Mouse (Mus musculus) MEL-GATA-1-ER (cell line): ENCODE measurements around the gene Dnah9.

Experiments
- DNase-seq: peaks from one replicate; pipeline ENCODE4 v3.0.0-alpha.2; 2012; ENCODE audit warnings: low read depth; ENCODE audit errors: extremely low read depth

Gene Dnah9

GRCm38 (mm10) chr11:66167801-66168651 is at the start of gene Dnah9:
TSS of gene Dnah9 (minus strand) at chr11:66168551.
- DNase-seq = no peak

GRCm38 (mm10) chr11:66188627-66189287 is 20.4 kb upstream of the Dnah9 start:
- DNase-seq = no peak

DNA sequence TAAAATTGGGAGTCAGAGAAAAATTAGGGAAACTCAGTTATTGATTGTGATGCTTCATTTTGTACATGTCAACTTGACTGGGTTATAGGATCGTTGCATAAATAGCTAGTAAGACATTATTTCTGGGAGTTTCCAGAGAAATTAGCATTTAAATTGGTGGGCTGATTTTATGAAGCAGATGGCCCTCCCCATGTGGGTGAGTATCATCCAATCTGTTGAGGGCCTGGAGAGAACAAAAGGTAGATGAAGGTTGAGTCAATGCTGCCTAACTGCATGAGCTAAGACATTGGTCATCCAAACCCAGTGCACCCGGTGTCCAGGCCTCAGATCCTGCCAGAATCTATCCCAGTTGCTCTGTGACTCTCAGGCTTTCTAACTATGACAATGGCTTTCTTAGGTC is 19.8 kb upstream of the Dnah9 start:
- DNase-seq = no peak

DNA sequence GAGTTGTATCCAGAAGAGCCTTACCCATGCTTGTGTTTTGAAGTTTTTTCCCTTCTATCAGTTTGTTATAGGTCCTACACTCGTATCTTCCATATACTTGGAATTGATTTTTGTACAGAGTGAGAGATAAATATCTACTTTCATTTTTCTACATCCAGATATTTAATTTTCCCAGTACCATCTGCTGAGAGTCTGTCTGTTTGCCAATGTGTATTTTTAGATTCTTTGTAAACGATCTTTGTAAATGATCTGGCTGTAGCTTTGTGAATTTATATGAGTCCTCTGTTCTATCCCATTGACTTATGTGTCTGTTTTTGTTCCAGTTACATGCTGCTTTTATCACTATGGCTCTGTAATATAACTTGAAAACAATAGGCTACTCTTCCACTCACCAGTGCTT is 9.4 kb upstream of the Dnah9 start:
- DNase-seq = no peak

DNA sequence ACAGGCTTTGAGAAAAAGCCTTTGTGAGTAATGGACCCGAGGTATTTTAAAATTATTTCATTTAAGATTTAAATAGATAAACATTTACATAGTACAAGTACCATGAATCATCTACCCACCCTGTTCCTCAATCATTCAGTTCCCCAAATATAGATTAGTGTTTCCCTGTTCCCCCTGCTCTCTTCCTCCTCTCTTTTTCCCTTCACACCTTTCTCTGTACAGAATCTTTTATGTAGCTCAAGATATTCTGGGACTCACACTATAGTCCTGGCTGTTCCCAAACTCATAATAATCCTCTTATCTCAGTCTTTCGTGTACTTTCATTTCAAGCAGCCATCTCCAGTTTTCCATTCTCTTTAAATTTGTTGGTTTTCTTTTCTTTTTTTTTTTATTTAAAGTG is 4.3 kb downstream of the Dnah9 start:
- DNase-seq = no peak

DNA sequence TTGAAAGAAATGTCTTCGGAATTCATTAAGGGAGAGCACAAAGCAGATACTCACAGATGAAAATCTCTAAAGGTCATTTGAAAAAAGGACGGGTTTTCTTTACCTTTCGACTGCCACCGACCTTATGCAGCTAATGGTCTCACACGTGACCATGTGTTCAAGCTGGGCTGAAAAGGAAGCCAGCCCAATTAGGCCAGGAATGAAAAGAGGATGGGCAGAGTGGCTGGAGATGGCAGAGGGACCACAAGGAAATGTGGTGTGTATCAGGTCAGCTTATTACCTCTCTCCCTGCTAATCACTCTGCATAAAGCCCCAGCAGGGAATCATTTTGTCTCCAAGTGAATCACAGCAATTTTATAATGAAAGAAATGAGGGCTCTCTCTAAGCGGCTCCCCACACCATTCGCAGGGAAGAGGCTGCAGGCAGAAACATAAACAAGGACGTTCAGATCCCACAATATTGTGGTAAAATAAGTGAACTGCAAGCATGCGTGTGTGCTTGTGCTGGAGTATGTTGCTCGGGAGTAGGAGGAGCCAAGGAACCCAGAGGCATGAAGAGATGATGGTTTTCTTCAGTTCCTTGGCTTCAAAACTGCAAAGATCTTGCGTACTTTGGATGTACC is 27.6 kb downstream of the Dnah9 start:
- DNase-seq = no peak

DNA sequence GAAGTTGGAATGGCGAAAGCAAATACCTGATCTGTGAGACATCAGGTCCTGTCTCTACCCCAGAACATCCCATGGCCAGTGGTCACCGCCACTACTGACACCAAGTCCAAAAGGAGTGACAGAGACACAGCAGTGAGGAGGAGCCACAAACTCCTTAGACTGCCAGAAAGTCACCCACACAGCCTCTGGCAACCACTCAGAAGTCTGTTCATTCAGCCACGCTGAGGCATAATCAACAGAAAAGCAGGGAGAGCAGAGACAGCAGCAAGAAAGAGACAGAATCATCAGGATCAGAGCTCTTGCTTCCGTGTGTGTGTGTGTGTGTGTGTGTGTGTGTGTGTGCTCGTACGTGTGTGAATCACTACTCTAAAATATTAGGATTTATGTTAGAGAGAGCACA is 33.5 kb downstream of the Dnah9 start:
- no peak for DNase-seq

GRCm38 (mm10) chr11:66126150-66126549 is 42.2 kb downstream of the Dnah9 start:
- DNase-seq = no peak

DNA sequence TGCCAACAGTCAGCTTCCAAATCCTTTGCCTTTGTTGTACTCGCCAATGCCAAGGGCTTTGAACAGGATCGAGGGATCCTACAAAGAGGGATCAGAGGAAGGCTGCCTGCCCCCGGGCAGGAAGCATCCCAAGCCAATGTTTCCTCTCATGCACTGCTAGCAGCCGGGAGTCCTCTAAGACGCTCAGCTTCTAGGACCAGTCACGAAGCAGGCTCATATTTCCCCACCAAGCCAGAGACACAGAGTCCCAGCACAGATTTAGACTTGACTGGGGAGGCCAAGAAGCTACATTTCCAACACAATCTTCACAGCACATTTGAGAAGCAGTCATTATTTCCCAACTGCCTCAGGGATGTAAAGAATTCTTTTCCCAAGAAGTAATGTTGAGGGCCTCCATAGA is 43.9 kb downstream of the Dnah9 start:
- no peak for DNase-seq

DNA sequence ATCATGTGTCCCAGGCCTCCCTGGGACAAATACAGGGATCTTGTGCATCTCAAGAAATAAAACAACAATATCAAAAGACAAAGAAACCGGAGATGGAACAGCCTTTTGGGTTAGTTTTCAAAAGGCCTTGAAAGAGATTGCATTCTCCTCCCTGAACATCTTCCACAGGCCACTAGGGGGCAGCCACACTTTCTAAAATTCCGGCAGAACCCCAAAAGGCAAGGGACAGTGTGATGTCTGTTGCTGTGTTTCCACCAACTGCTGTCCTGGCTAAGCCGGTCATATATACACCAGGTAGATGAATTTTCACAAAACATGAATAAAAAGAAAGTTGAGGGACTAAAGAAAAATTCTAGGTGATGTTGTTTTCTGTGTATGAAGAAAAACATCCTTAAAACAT is 46.3 kb downstream of the Dnah9 start:
- DNase-seq = no peak

DNA sequence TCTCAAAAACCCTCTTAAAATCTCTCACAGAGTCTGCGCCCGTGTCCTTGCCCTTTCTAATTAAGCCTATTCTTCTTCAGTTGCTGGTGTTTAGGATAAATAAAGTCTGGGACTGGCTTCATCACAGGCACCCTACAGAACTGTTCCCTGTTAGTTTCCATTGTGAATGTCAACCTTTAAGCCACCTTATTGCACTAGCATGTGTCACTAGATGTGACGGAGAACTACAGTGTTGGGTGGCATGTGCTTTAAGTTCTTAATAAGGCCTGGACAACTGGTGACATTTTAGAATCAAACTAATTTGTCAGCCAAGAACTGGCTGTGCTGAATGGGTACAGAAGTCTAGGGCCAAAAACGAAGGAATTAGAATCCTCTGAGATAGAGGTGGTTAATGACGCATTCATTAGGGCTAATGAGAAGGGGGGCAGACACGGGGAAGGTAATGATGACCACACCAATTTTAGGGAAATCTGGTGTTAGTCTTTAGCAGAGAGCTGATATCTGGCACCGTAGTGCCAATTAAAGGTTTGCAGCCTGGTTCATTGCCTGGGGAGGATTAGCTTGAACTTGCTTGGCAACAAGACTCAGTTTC is 84.6 kb downstream of the Dnah9 start:
- DNase-seq = no peak

DNA sequence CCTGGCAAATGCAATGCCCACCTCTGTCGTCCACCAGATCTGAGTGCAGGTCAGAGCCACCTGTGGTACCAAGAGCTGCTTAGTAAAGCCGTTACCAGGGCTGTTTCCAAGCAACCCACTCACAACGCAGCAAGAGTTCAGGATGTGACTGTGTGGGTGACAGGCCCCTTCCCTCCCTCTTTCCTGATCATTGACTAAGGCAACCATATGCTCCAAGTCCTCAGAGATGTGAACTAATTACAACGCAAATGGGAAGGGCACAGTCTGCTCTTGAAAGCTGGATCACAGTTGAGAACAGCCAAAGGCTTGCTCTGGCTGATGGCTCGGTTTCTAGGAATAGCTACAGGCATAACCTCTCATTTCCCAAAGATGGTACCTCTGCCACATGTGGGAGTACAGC is 95.4 kb downstream of the Dnah9 start:
- DNase-seq = no peak

- DNase-seq = no peak
Observed at GRCm38 (mm10) chr11:66058956-66059355, 109.4 kb downstream of the Dnah9 start.

- DNase-seq = no peak
Observed at GRCm38 (mm10) chr11:66051294-66051693, 117.1 kb downstream of the Dnah9 start.

DNA sequence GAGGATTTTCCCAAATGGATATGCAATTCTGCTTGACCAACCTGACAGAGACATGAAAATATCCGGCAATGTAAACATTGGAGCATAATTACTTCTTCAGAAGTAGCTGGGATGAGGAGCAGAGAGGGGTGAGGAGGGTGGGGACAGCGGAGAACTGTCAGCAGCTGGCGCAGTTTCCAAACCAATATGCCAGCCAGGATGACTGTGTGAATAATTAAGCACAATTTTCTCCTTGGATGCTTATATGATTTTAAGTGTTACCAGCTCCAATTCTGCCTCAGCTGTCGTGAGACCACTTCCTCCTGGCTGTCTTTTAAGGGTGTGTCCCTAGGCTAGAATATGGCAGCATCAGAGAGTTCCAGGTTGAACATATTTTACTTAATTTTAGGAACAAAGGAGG is 119.2 kb downstream of the Dnah9 start:
- no peak for DNase-seq

DNA sequence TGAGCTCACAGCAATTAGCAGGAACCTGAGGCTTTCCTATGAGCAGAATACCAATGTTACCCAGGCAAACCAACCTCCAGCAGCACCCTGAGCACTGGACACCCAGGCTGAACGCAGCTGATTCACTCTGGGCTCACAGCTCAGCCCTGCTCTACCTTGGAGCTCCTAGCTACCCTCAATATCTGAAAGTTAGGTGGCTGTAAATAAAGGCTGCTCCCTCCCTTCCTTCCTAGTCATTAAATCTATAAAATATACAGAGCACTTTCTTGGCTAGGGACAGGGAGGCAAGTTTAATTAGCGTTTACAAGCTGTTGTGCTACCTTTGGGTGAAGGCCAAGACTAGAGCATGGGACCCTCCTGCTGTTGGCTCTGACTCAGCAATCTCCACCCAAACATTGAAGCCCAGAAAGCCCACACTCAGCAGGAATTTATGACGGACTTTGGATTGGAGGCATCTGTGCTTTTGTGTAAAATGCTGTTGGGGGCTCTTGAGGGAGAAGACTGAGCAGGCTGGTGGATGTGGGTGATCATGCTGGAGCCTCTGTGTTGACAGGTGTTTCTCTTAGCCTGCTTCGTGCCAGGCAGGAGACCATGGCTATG is 121.7 kb downstream of the Dnah9 start:
- no peak for DNase-seq

DNA sequence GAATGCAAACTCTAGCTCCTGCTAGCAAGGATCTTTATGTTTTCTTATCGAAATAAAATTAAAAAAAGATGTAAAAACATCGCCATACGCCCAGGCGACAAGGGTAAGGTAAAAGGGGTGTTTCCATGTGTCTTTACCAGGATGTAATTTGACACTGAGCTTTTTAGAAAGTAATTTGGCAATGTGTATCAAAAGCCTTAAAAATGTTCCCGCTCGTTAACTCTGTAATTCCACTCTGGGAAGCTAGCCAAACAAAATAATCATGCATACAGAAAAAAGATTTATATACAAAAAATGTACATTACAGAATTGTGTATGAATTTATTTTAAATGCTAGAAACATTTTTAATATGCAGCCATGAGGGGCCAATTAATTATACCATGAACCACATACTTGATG is 124.7 kb downstream of the Dnah9 start:
- DNase-seq = no peak

GRCm38 (mm10) chr11:66042531-66042930 is 125.8 kb downstream of the Dnah9 start:
- DNase-seq = no peak

DNA sequence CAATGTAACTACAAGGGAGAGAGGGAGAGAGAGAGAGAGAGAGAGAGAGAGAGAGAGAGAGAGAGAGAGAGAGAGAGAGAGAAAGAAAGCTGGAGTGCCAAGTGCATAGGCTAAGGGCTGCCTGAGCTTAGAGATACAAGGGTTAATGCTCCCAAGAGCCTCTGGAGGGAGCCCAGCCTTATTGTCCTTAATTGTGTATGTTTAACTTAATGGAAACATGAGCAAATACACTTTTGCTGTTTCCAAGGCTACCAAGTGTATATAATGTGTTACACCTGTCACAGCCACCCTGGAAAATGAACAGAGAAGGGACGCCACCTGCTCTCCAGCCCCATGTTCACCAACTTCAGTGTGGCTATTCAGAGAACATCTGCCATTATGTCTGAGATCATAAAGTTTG is 142.6 kb downstream of the Dnah9 start:
- DNase-seq = no peak

DNA sequence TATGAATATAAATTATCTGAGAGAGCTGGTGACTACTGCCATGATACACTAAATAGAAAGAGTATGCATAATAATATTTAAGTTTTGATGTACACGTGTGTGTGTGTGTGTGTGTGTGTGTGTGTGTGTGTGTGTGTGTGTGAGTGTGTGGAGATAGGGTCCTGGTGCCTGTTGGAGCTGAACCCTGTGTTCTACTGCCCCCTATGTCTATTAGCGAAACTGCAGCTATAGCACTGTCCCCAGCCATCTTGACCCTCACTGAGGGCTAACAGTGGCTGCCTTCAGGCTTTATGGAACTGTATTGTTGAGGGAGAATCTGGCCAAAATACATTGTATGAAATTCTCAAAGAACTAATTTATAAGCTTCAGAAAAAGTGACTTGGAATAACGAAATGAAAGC is 192.5 kb downstream of the Dnah9 start:
- DNase-seq = no peak

- no peak for DNase-seq
Observed at GRCm38 (mm10) chr11:65930796-65931195, 237.6 kb downstream of the Dnah9 start.

- DNase-seq = no peak
Observed at GRCm38 (mm10) chr11:65930359-65930758, 238.0 kb downstream of the Dnah9 start.
